Mouse (Mus musculus): ENCODE results near the gene Ccdc142.

The Ccdc142 gene

DNA sequence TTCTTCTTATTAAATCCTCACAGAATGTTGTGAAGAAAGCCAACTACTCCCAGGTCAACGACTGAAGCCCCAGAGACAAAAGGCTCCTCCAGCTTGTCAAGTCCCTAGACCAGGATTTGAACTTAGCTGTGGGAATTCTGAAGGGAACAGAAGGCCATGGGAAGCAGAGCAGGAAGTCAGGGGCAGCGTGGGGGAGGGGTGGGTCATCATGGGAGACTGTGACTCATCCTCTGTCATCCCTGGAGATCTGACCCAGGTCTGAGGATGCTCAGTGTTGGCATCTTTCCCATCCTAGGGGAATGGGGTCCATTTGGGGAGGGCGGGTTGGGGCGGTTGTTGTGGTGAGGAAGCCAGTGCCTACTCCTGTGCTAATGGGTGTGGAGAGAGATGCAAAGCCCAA lies 40.2 kb downstream of the Ccdc142 start:
- no peak for DNase-seq

DNA sequence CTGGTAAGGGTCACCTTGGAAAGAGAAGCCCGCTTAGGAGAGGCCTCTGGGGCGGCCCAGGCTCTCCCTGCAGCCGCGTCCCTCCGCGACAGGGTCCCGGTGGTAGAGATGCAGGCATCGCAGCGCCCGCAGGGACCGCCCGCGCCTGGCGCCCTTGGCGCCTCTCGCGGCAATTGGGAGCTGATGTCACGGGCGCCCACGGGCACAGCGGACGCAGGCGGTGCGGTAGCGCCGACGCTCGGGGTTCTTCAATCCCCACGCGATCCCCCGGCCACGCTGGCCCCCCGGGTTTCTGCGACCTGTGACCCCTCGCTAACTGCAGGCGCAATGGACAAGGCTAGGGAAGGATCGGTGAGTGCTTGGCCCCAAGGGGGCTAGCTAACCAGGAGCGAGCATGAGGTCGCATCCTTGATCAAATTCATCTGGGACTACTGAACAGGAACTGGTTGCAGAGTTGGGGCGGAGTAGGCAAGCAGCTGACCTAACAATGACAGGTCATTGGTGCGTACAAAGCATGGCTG lies 40.9 kb downstream of the Ccdc142 start:
- peak; percentile 56 for DNase-seq

DNA sequence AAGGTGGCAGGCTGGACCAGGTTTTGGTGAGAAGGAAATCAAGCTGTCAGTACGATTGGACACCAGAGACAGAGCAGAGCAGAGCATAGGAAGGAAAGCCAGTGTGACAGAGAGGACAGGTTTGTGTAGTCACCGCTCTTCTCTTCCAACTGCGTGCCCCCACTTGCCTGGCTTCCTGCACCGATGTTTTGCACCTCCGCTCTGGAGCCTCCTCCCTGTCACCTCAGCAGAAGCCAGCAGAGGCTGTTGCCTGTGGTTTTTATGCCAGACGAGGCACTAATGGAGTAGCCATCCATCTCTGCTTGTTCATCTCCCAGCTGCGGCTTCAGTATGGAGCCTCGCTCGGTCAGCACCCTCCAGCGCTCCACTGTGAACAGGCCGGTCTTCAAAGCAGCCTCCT lies 41.5 kb downstream of the Ccdc142 start:
- no peak for DNase-seq

DNA sequence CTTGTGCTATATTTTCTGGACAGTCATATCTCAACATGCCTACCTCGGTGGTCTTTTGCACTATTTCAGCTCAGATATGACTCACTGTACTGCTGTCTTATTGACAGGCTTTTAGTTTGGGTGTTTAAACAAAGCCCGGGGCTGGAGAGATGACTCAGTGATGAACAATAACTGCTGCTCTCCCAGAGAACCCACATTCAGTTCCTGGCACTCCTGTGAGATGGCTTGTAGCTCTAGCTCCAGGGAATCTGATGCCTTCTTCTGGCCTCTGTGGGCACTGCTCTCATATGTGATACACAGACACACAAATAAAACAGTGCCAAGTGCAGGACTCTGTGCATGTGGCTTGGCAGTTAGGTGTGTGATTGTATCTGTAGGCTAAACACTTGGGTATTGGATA lies 43.8 kb downstream of the Ccdc142 start:
- no peak for DNase-seq

DNA sequence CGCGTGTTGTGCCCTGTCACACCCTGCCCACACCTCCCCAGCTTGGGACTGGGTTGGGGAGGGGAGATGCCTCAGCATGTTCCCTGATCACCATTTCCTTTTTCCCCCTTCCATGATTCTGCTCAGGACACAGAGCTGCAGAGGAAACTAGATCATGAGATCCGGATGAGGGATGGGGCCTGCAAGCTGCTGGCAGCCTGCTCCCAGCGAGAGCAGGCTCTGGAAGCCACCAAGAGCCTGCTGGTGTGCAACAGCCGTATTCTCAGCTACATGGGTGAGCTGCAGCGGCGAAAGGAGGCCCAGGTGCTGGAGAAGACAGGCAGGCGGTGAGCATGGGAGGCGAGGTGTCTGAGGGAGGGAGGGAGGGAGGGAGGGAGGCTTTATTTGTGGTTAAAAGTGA lies 44.4 kb downstream of the Ccdc142 start:
- DNase-seq: no peak

DNA sequence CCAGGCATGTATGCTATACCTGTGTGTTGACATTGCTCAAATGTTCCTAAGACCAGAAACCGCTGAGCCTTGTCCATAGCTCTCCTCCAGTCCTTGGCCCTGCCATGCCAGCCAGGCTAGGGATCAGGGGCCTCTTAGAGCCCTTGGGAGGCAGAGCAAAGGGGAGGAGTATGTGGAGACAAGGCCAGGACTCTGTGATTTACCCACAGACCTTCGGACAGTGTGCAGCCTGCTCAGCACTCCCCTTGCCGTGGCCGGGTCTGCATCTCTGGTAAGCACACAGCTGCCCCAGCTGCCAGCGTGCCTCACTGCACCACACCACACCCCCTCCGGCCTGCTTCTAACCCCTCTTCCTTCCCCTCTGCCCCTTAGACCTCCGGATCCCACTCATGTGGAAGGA lies 45.9 kb downstream of the Ccdc142 start:
- DNase-seq: no peak

DNA sequence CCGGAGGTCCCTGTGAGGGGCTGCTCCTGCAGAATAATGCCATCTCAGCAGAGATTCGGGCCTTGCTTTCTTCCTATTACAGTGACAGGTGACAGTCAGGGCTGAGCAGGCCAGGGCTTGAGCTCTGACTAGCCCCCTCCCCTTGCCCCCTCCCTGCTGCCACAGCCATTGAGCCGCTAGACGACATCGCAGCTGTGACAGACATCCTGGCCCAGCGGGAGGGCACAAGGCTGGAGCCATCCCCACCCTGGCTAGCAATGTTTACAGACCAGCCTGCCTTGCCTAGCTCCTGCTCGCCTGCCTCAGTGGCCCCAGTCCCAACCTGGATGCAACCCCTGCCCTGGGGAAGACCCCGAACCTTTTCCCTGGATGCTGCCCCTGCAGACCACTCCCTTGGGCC lies 50.3 kb downstream of the Ccdc142 start:
- no peak for DNase-seq

DNA sequence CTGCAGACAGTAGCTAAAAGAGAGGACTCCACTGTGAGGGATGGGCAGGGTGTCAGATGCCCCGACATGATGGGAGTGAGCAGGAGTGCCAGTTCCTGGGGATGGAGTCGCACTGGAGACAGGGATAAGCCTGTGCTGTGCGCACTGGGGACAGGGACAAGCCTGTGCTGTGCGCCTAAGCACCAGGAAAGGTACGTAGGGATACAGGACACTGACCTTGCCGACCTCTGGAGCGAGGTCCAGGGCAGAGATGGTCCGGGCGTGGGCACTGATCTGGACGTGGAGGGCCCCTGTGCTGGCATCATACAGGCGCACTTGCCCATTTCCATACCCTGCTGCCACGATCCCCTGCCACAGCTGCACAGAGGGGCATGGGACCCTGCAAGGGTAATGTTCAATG lies 51.6 kb downstream of the Ccdc142 start:
- DNase-seq: no peak

DNA sequence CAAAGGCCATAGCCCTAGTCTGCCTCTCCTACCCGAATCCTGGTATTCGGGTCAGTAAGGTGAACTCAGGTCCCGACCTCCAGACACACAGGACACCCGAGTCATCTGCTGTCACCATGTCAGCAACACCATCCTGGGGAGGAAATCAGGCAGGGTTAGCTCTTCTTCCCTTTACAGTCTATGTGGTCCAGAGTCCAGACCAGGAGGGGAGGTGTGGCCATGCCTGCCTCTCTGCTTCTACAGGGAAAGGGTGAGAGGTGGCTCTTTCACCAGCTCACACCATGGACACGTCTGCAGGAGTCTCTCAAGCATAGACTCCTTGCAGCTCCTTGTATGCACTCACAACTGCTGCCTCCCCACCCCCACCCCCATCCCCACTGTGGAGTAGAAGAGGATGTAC lies 52.1 kb downstream of the Ccdc142 start:
- no peak for DNase-seq

DNA sequence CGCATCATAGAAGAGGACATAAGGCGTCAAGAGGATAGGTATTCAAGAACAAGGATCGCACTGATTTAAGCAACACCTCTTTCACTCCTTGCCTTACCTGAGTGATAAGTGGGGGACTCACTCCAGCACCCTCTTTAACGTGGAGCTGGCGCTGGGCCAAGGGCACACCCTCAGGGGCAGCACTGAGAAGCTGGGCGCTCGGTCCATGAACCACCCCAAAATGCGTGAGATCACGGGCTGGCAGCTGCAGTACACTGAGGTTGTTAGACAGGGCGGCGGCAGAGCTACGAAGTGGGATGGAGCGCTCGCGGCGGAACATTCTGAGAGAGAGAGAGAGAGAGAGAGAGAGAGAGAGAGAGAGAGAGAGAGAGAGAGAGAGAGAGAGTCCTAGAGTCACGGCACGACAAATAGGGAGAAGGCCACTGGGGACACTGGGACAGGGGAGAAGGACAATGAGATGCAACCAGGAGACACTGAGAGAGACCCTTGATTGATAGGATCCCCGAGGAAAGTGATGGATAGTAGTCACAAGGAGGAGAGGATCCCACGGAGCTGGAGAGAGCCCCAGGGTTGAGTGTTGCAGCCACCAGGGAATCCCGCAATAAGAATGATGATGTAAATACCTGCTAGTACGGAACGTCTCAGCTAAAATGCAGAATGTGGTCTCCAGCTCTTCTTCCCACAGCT lies 54.3 kb downstream of the Ccdc142 start:
- DNase-seq: peak; percentile 45

DNA sequence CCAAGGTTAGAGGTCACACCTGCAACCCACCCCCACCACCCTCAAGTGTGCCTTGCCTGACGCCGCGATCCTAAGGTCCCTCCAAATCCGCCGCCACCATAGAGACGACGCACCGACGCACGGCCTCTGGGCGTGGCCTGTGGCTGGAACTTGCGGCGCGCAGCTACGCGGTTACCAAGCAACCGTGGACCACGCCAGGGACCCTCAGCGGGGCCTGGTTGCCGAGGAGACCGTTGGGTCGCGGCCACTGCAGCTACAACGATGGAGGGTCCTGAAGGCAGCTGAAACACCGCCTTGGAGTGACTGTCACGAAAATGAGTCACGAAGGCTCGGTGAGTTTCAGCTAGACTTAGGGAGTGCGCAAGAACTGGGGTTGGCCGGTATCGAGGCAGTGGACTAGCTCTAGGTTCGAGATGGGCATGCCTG lies 54.9 kb downstream of the Ccdc142 start, which contains the start of the genes Wdr54 and 1700003E16Rik:
Gene Wdr54, minus strand, starts transcription at position 139 of the 426 bp plus-strand sequence.
Gene 1700003E16Rik, plus strand, starts transcription at position 146 of the 426 bp plus-strand sequence.
- DNase-seq: peak; percentile 97
